Mouse (Mus musculus): ENCODE measurements at regions not wholly inside any gene's neighbourhood (a gene's known extent, or its start where the extent isn't known, plus 50 kb on each side); places are given as distances from the start of the nearest gene placed in this dataset.

GRCm38 (mm10) chr8:100612142-100612541 is 1195.9 kb upstream of the Cdh8 start:
- Histone ChIP-seq H3K4me3 (replicated peaks) (no peak overlapping the region), H3K9ac (replicated peaks) (no peak overlapping the region), H3K27ac (replicated peaks) (0 out of 2 replicates have a peak overlapping the region, but pooled peaks have one; percentile 54), H3K4me1 (no peaks in the 10 kb centered on the region), H3K36me3 (no peaks in the 10 kb centered on the region), H3K9me3 (replicated peaks) (no peaks in the 10 kb centered on the region), H3K4me2 (no peak overlapping the region), H3K27me3 (replicated peaks) (no peaks in the 10 kb centered on the region)
- peak; percentile 47; the same call in 1 of the 2 replicates for ATAC-seq (ENCODE audit: low FRiP score)
- whole genome bisulfite sequencing: 50% methylated on average over 1 of the region's 1 CpGs
